Mouse (Mus musculus): ENCODE data around the gene Slc44a1. TPM values are rescaled to one million over a fixed set of nuclear protein-coding genes. Genes with fewer than 3 reads are reported as not detected.

The Slc44a1 gene
- polyA plus RNA-seq, 1 experiment, result not detected

DNA sequence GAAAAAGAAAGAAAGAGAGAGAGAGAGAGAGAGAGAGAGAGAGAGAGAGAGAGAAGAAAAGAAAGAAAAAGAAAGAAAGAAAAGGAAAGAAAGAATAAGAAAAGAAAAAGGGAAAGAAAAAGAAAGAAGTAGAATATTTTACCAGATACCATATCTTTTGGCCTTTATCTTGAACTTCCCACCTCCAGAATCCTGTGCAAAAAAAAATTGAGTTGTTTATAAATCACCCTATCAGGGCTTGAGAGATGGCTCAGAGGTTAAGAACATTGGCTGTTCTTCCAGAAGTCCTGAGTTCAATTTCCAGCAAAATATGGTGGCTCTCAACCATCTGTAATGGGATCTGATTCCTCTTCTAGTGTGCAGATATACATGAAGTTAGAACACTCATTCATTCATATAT, 33.3 kb upstream of the Slc44a1 start:
- Histone ChIP-seq H3K4me3 (ENCODE audit: insufficient read depth, low read depth, low read length) (no peak overlapping the region), H3K27ac (ENCODE audit: insufficient read depth, low read depth, low read length) (no peak overlapping the region), H3K4me1 (ENCODE audit: control insufficient read depth, insufficient read depth, low read length) (no peaks in the 10 kb centered on the region)
- no peak for TF ChIP-seq POLR2A (IDR thresholded peaks at IDR 0.05; ENCODE audit: insufficient read depth, low read depth, low read length)

DNA sequence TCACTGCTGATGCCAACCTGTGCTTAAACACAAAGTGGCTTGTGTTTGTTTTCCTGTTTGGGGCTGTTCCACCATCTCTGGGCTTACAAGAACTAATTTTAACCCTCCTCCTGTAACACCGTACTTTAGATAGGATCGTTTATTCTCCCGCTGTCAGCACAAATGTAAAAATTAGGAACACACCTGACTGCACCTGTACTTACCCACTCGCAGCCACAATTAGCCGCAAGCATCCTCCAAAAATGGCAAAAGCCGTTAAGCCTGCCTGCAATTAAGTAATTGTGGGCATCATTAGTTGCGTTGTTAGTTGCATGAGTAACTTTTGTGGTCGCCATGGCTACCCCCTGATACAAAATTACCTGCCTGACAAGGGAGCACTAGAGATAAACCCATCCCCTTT, 31.4 kb upstream of the Slc44a1 start:
- Histone ChIP-seq H3K27ac (ENCODE audit: insufficient read depth, low read depth, low read length) (no peak overlapping the region), H3K4me1 (ENCODE audit: control insufficient read depth, insufficient read depth, low read length) (no peaks in the 10 kb centered on the region), H3K4me3 (ENCODE audit: insufficient read depth, low read depth, low read length) (no peak overlapping the region)
- TF ChIP-seq POLR2A (IDR thresholded peaks at IDR 0.05; ENCODE audit: insufficient read depth, low read depth, low read length), result no peak
- TF ChIP-seq CTCF (IDR thresholded peaks at IDR 0.05; ENCODE audit: insufficient read depth, low read depth, low read length), result no peak
- WGBS, result 32% methylated on average over 8 of the region's 8 CpGs

DNA sequence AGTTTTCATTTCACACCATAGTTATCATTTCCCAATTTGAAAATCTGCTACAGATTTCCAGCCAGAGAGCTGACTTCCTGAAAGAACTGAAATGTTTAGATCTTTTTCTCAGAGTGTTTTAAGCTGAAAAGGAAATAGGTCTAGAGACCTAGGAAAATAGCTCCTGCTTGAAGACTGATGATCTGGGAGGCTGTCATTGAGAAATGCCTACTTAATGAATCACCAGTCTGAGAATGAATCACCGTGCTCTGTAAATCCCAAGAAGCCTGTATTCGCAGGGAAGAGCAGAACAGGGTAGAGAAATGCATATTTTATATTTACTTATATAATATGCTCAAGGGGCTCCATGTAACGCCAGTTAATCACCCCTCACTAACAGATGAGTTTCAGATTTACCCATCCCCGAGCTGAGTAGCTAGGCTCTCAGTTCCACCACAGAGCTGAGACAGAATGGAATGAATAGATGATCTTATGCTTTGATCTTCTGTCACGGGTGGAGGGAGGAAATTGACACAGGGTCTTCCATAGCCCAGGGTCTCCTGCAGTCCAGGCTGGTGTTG, 30.6 kb upstream of the Slc44a1 start:
- no peak overlapping the region for H3K4me3 ChIP-seq (ENCODE audit: insufficient read depth, low read depth, low read length)
- H3K4me1 ChIP-seq (ENCODE audit: control insufficient read depth, insufficient read depth, low read length), result no peaks in the 10 kb centered on the region
- WGBS, result 37% methylated on average over 5 of the region's 5 CpGs
- TF ChIP-seq CTCF (IDR thresholded peaks at IDR 0.05; ENCODE audit: insufficient read depth, low read depth, low read length) (no peak), POLR2A (IDR thresholded peaks at IDR 0.05; ENCODE audit: insufficient read depth, low read depth, low read length) (no peak)
- no peak overlapping the region for H3K27ac ChIP-seq (ENCODE audit: insufficient read depth, low read depth, low read length)

DNA sequence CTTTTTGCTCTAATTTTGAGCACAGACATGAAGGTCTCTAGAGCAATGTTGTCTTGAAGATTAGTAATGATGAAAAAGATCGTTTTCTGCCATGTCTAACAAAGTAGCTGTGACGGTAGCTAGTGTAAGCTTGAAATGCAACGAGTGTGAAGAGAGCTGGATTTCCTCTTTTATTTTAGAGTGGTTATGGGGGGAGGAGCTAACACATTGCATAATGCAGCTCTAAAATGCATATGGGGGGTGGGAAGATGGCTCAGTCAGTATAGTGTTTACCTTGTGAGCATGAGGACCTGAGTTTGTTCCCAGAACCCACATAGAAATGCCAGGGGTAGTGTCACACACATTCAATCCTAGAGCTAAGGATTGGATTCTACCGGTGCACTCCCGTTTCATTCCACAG, 29.5 kb upstream of the Slc44a1 start:
- Histone ChIP-seq H3K4me1 (ENCODE audit: control insufficient read depth, insufficient read depth, low read length) (no peaks in the 10 kb centered on the region), H3K27ac (ENCODE audit: insufficient read depth, low read depth, low read length) (no peak overlapping the region), H3K4me3 (ENCODE audit: insufficient read depth, low read depth, low read length) (no peak overlapping the region)
- 78% methylated on average over 5 of the region's 5 CpGs for WGBS
- TF ChIP-seq CTCF (IDR thresholded peaks at IDR 0.05; ENCODE audit: insufficient read depth, low read depth, low read length), result no peak
- TF ChIP-seq POLR2A (IDR thresholded peaks at IDR 0.05; ENCODE audit: insufficient read depth, low read depth, low read length), result no peak

DNA sequence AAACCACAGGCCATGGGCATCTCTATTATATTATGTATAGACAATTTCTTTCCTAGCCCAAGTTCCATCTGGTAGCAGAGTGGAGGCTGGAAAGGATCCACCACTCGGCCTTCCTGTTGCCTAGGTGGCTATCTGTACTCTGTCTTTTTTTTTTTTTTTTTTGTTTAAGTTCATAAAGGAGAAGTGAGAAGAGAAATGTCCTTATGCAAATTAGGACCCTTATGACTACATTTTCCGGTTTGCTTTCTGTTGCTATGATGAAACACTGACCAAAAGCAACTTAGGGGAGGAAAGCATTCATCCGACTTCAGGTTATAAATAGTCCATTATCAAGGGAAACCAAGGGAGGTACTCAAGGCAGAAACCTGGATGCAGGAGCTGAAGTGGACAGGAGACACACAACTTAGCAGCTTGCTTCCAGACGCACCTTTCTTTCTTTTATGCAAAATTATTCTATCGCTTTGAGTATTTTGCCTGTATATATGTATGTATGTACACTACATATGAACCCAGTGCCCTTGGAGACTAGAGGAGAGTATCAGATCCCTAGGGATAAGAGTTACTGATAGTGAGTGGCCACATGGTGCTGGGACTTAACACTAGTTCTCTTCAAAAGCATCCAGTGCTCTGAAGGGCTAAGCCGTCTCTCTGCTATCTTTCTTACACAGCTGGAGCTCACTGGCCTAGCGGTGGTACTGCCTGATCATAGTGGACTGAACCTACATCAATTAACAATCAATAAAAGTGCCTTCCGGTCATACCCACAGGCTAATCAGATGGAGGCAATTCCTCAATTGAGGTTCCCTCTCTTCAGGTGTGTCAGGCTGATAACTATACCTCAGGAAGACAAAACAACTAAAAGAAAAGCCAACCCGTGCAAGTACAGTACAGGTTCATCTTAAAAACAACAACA, 28.0 kb upstream of the Slc44a1 start:
- TF ChIP-seq POLR2A (IDR thresholded peaks at IDR 0.05; ENCODE audit: insufficient read depth, low read depth, low read length), result no peak
- 89% methylated on average over 9 of the region's 9 CpGs for WGBS
- Histone ChIP-seq H3K27ac (ENCODE audit: insufficient read depth, low read depth, low read length) (no peak overlapping the region), H3K4me1 (ENCODE audit: control insufficient read depth, insufficient read depth, low read length) (peaks cover 5% of the 10 kb centered on the region), H3K4me3 (ENCODE audit: insufficient read depth, low read depth, low read length) (no peak overlapping the region)

DNA sequence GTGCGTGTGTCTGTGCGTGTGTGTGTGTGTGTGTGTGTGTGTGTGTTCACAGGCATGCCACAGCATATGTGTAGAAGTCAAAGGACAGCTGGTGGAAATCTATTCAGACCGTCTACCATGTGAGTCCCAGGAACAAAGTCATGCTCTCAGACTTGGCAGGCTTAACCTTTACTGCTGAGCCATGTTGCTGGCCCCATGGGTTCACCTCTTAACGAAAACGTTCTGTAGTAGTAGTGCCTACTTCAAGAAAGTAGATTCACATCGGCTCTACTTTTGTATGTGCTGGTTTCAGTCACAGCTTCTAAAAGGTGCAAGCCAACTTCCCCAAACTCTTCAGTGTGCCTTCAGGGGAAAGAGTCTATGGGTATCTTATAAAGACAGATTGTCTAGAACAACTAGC, 27.2 kb upstream of the Slc44a1 start:
- TF ChIP-seq POLR2A (IDR thresholded peaks at IDR 0.05; ENCODE audit: insufficient read depth, low read depth, low read length) (no peak), CTCF (IDR thresholded peaks at IDR 0.05; ENCODE audit: insufficient read depth, low read depth, low read length) (no peak)
- no peak overlapping the region for H3K4me3 ChIP-seq (ENCODE audit: insufficient read depth, low read depth, low read length)
- no peak overlapping the region for H3K27ac ChIP-seq (ENCODE audit: insufficient read depth, low read depth, low read length)
- 84% methylated on average over 6 of the region's 6 CpGs for WGBS
- peaks cover 7% of the 10 kb centered on the region for H3K4me1 ChIP-seq (ENCODE audit: control insufficient read depth, insufficient read depth, low read length)

DNA sequence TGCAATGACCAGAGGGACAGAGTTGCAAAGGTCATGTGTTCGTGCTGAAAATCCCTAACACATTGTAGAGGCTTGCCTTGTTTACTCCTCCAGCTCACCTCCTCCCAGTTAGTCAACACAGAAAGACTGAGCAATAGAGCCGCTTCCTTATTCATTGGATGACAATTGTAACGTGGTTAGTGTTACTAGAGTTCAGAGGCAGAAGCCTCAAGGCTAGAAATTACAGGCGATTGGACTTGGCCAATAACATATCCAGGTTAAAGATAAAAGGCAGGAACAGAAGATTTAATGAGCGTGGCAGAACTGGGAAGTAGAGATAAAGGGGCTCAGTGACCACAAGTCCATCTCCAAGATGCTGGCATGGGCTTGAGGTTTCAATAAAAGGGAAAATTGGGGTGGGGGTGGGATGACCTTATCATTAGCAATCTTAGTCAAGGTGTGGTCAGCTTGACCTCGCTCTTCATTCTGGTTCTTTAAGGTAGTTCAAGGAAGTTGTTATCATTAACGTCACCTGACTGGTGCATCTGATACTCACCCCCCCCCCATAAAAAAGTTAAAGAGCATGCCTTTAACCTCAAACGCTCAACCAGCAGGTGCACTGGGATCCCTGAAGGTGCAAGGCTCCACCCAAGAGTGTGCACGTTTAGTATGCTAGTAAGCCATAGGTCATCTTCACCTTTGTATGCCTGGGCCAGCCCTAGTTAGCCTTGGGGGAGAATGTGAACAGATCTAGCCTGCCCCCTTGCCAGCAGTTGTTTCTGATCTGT, 26.0 kb upstream of the Slc44a1 start:
- no peak for TF ChIP-seq POLR2A (IDR thresholded peaks at IDR 0.05; ENCODE audit: insufficient read depth, low read depth, low read length)
- no peak for TF ChIP-seq CTCF (IDR thresholded peaks at IDR 0.05; ENCODE audit: insufficient read depth, low read depth, low read length)
- WGBS, result 90% methylated on average over 9 of the region's 9 CpGs
- H3K27ac ChIP-seq (ENCODE audit: insufficient read depth, low read depth, low read length), result no peak overlapping the region
- no peak overlapping the region for H3K4me3 ChIP-seq (ENCODE audit: insufficient read depth, low read depth, low read length)
- peaks cover 7% of the 10 kb centered on the region for H3K4me1 ChIP-seq (ENCODE audit: control insufficient read depth, insufficient read depth, low read length)

DNA sequence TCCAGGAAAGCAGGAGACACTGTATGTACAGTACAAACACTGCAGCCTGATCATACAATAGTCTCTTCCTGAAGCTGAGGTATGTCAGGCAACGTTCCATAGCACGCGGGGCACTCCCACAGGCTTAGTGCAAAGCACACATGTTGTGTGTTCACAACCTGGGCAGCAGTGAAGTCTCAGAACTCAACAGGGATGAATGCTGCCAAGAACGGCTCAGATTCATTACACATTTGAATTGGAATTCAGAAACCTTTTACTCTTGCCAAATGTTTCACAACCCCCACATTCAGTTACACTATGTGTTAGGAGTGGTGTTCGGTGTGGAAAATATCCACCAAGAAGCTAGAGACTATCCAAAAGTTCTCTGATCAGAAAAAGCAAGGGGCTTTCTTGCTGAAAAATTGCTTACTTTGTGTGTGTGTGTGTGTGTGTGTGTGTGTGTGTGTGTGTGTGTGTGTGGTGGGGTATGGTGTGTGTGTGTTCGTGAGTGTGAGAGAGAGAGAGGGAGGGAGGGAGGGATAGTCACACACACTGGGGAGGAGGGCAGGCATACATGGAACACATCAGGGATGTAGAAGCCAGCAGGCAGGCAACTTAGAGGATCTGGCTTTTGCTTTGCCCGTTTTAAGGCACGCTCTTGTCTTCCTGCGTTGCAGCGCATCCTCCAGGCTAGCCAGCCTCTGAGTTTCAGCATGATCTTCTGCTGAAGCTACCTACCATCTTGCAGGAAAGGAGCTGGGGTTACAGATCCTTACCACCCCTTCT, 24.2 kb upstream of the Slc44a1 start:
- WGBS, result 65% methylated on average over 9 of the region's 10 CpGs
- H3K4me1 ChIP-seq (ENCODE audit: control insufficient read depth, insufficient read depth, low read length), result peaks cover 7% of the 10 kb centered on the region
- no peak overlapping the region for H3K27ac ChIP-seq (ENCODE audit: insufficient read depth, low read depth, low read length)
- TF ChIP-seq POLR2A (IDR thresholded peaks at IDR 0.05; ENCODE audit: insufficient read depth, low read depth, low read length), result no peak
- no peak for TF ChIP-seq CTCF (IDR thresholded peaks at IDR 0.05; ENCODE audit: insufficient read depth, low read depth, low read length)
- no peak overlapping the region for H3K4me3 ChIP-seq (ENCODE audit: insufficient read depth, low read depth, low read length)
